Mouse (Mus musculus) small intestine, adult 2 months (tissue): ENCODE data around the gene Itga9.

Source experiments
- CTCF ChIP-seq: fragments of 200-500 bp; IDR thresholded peaks from 2 replicates; pipeline ENCODE4 v1.5.1; 2012; ENCODE audit warnings: low read depth, mild to moderate bottlenecking, control low read depth, inconsistent platforms, low read length, moderate library complexity, mixed read lengths; ENCODE audit not compliant: insufficient replicate concordance, insufficient read length; ENCODE audit errors: extremely low read depth
- POLR2A ChIP-seq: fragments of 200-500 bp; IDR thresholded peaks from 2 replicates; pipeline ENCODE4 v1.6.1; 2012; ENCODE audit warnings: low read depth, mild to moderate bottlenecking, control low read depth, inconsistent platforms, low read length, moderate library complexity

- TF ChIP-seq POLR2A (no peak), CTCF (no peak)
These were observed 110.9 kb downstream of the Itga9 start for GRCm38 (mm10) chr9:118717436-118717835.
